Mouse (Mus musculus) stomach, postnatal 0 days (tissue): Measurements from ENCODE around the gene Gramd4. TPM values are rescaled to one million over a fixed set of nuclear protein-coding genes. Genes with fewer than 3 reads are reported as not detected.

Experiments used
- ATAC-seq: fragments of 200-750 bp; cut with Nextera tagmentation; 2 replicates; pipeline ENCODE4 v1.8.0; 2017; ENCODE audit not compliant: low FRiP score, low TSS enrichment
- DNase-seq: peaks from one replicate; pipeline ENCODE4 v3.0.0-alpha.2; 2016; ENCODE audit warnings: low spot score
- H3K27ac ChIP-seq: fragments of 300-500 bp; sonication (generic); replicated peaks from 2 replicates; pipeline ENCODE4 v1.5.1; 2014; ENCODE audit warnings: mild to moderate bottlenecking, control low read depth
- H3K27me3 ChIP-seq: fragments of 300-500 bp; sonication (generic); 2 replicates; pipeline ENCODE4 v1.6.1; 2014; ENCODE audit warnings: low read length; ENCODE audit not compliant: control insufficient read depth, insufficient read depth
- H3K36me3 ChIP-seq: fragments of 300-500 bp; sonication (generic); 2 replicates; pipeline ENCODE4 v1.6.1; 2014; ENCODE audit warnings: low read length, mixed read lengths; ENCODE audit not compliant: control insufficient read depth, insufficient read depth
- H3K4me1 ChIP-seq: fragments of 300-500 bp; sonication (generic); replicated peaks from 2 replicates; pipeline ENCODE4 v1.6.1; 2014; ENCODE audit warnings: antibody characterized with exemption; ENCODE audit not compliant: control insufficient read depth, insufficient read depth
- H3K4me2 ChIP-seq: fragments of 300-500 bp; sonication (generic); replicated peaks from 2 replicates; pipeline ENCODE4 v1.6.1; 2014; ENCODE audit warnings: low read depth, mild to moderate bottlenecking, control low read depth, moderate library complexity
- H3K4me3 ChIP-seq: fragments of 300-500 bp; sonication (generic); 2 replicates; pipeline ENCODE4 v1.5.1; 2014; ENCODE audit warnings: low read depth, low read length, control low read depth
- H3K9ac ChIP-seq: fragments of 300-500 bp; sonication (generic); 2 replicates; pipeline ENCODE4 v1.6.1; 2014; ENCODE audit warnings: mild to moderate bottlenecking, low read length, control low read depth, mixed read lengths
- H3K9me3 ChIP-seq: fragments of 300-500 bp; sonication (generic); 2 replicates; pipeline ENCODE4 v1.6.1; 2016; ENCODE audit warnings: low read length; ENCODE audit not compliant: control insufficient read depth
- CTCF ChIP-seq: IDR thresholded peaks from 2 replicates; pipeline ENCODE4 v1.5.1; 2016; ENCODE audit warnings: antibody characterized with exemption, low read depth, mild to moderate bottlenecking, moderate library complexity
- EP300 ChIP-seq: optimal IDR thresholded peaks from 2 replicates; pipeline ENCODE3; 2016; ENCODE audit warnings: antibody characterized with exemption
- WGBS: fragments of 180-500 bp; shearing (Covaris S2); extraction: QIAGEN DNeasy Blood & Tissue Kit; methylation state at CpG from one replicate; pipeline ENCODE4 v1.1.7; 2014; 5-methylcytosine and 5-hydroxymethylcytosine counted together
- polyA plus RNA-seq: library from polyadenylated mRNA; unstranded; fragments of >200 nt; fragmentation: Nextera tagmentation; extraction: Ambion mirVana; gene quantifications from 2 replicates; pipeline ENCODE4 v1.2.1, GENCODE M21; 2015

Gramd4 gene
- polyA plus RNA-seq, 1 experiment from 2014 or later, result 11.1 TPM

DNA sequence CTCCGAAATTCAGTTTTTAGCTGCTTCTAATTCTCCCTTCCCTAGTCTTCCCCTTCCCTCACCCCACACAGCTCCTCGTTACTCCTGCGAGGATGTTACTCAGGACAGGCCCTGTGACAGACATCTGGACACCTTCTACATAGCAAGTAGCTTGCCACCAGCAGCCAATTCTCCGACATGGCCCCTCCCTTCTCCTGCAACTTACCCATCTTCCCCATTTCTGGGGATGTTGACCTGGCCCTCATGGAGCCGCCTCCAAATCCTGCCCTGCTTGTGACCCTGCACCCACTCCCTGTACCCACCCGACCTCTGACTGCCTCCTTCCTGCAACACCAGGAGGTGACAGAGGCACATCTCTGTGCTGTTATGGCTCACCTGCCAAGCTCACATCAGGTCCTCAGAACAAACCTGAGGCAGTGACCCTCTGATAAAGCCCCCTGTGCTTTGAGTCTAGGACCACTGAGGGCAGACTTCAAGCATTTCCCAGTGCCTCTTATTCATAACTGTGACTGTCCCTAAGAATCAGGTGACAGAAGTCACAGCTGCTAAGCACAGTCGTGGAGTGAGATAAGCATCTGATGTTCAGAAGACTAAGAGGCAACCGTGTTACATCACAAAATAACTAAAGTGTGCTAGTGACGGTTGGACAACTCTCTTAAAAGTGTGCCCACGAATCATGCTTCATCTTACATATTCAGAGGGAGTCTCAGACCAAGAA lies 110.5 kb downstream of the Gramd4 start:
- Histone ChIP-seq H3K4me2 (no peak overlapping the region), H3K9me3 (no peaks in the 10 kb centered on the region), H3K4me1 (peaks cover 5% of the 10 kb centered on the region; the same call in 1 of the 2 replicates), H3K9ac (no peak overlapping the region; the same call in 1 of the 2 replicates), H3K4me3 (no peak overlapping the region), H3K36me3 (no peaks in the 10 kb centered on the region), H3K27me3 (no peaks in the 10 kb centered on the region), H3K27ac (0 out of 2 replicates have a peak overlapping the region, but pooled peaks have one; percentile 30)
- WGBS, result 65% methylated on average over 10 of the region's 10 CpGs
- DNase-seq (no peak), ATAC-seq (no peak)
- TF ChIP-seq CTCF (no peak), EP300 (no peak)

DNA sequence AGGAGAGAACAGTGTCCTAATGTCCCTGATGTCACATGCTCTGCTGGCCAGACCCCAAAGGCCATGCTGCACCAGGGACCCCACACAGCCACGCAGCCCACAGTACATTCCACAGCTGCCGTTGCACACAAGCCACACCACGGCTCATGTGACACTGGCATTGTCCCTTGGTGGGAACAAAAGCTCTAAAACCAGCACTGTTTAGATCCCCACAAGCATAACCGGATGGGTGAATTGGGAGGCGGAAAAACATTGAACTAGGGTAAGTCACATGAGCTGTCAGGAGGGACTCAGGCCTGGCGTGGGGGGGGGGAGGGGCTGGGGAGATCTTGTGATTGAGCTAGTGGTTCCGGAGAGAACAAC lies 111.0 kb downstream of the Gramd4 start:
- Histone ChIP-seq H3K9ac (no peak overlapping the region; the same call in 1 of the 2 replicates), H3K4me2 (no peak overlapping the region), H3K4me3 (no peak overlapping the region), H3K27me3 (no peaks in the 10 kb centered on the region), H3K4me1 (peaks cover 5% of the 10 kb centered on the region; the same call in 1 of the 2 replicates), H3K36me3 (no peaks in the 10 kb centered on the region), H3K9me3 (no peaks in the 10 kb centered on the region), H3K27ac (peak overlapping the region; percentile 67; the same call in 1 of the 2 replicates)
- no peak for DNase-seq
- ATAC-seq, result peak; percentile 38; the same call in 1 of the 2 replicates
- TF ChIP-seq CTCF, result no peak
- no peak for TF ChIP-seq EP300
- 54% methylated on average over 7 of the region's 7 CpGs for WGBS

DNA sequence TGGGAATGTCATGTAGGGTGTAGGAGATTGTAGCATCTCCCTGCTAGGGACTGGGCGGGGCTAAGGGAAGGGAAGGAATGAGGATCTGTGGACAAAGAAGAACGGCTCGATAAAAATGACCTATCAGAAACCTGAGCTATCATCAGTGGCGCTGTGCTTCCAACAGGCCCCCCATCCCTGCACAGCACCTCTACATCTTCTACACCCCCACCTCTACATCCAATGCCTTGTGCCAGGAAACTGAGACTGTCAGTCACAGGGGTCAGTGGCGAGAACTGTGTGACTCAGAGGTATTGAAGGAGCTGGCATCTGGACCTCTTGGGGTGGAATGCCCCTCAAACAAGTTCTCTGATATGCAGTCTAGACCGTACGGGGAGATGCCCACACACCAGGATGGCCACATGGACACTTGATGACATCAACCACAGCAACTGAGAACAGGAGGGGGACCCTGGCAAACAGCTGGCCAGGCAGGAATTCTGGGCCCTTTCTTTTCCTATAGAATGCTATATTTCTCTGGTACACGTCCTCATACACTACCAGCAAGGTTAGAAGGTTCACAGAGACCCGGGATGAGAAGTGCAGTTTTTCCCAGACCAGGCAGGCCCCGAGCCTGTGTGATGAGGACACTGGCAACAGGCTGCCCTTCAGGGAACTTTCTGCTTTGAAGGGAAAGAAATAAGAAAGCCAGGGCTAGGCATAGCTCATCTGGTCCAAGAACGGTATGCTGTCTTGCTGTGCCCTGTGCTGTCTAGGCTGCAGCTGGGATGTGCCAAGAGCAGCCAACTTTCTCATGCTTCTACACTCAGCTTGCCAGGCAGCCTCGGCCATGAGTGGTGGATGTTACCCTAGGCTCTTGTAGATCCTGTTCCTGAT lies 111.7 kb downstream of the Gramd4 start:
- Histone ChIP-seq H3K27ac (peak overlapping the region; percentile 67), H3K9me3 (no peaks in the 10 kb centered on the region), H3K36me3 (no peaks in the 10 kb centered on the region), H3K4me3 (no peak overlapping the region), H3K9ac (no peak overlapping the region), H3K4me2 (no peak overlapping the region), H3K27me3 (no peaks in the 10 kb centered on the region), H3K4me1 (peaks cover 10% of the 10 kb centered on the region; the same call in 1 of the 2 replicates)
- 75% methylated on average over 12 of the region's 12 CpGs for WGBS
- DNase-seq (no peak), ATAC-seq (no peak)
- TF ChIP-seq EP300 (no peak), CTCF (no peak)

DNA sequence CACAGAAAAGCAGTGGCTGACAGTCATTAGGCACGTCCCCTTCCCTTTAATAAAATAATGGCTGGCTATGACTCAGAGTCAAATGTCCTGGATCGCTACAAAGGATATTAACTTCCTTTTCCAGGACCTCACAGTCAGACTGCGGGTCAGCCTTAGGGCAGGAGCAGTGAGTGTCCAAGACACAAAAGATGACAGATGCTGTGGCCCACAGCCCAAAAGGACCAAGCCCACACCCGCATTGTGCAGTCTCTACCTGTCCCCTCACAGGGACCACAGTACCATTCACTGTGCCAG lies 112.3 kb downstream of the Gramd4 start:
- peaks cover 10% of the 10 kb centered on the region; the same call in 1 of the 2 replicates for H3K4me1 ChIP-seq
- peak; percentile 51; the same call in 1 of the 2 replicates for ATAC-seq
- no peak for DNase-seq

DNA sequence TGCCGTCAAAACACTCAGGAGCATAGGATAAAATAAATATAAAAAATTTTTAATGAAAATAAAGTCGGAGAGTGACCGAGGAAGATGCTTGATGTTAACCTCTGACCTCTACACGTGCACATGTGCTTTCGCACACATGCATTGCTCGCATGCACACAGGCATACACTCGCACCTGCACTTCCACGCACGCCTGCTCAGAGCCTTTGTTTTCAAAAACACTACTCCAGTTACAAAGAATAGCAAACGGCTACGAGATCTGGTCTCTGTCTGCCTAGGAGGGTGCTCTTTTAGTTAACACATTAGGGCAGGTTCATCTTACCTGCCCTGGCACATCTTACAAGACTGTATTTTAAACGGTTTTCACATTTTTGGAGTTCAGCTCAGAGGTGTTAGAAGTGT lies 113.8 kb downstream of the Gramd4 start:
- H3K9me3 ChIP-seq, result no peaks in the 10 kb centered on the region
- TF ChIP-seq CTCF (no peak), EP300 (no peak)
- ATAC-seq, result no peak
- no peak overlapping the region for H3K4me3 ChIP-seq
- WGBS, result 72% methylated on average over 12 of the region's 12 CpGs
- no peak overlapping the region for H3K27ac ChIP-seq
- no peak overlapping the region for H3K9ac ChIP-seq
- no peaks in the 10 kb centered on the region for H3K27me3 ChIP-seq
- H3K4me2 ChIP-seq, result no peak overlapping the region
- H3K4me1 ChIP-seq, result peaks cover 10% of the 10 kb centered on the region; the same call in 1 of the 2 replicates
- H3K36me3 ChIP-seq, result no peaks in the 10 kb centered on the region
- DNase-seq, result no peak

More for the DNA sequence above, 112.3 kb downstream of the Gramd4 start:
- 52% methylated on average over 4 of the region's 4 CpGs for WGBS
- Histone ChIP-seq H3K9ac (no peak overlapping the region), H3K9me3 (no peaks in the 10 kb centered on the region), H3K27me3 (no peaks in the 10 kb centered on the region), H3K36me3 (no peaks in the 10 kb centered on the region), H3K4me2 (no peak overlapping the region), H3K4me3 (no peak overlapping the region), H3K27ac (peak overlapping the region; percentile 67; the same call in 1 of the 2 replicates)
- TF ChIP-seq CTCF (no peak), EP300 (no peak)
